Mouse (Mus musculus) large intestine, adult 2 months (tissue): Measurements from ENCODE around the gene Pip4k2a. TPM values are rescaled to one million over a fixed set of nuclear protein-coding genes. Genes with fewer than 3 reads are reported as not detected.

Source experiments
- DNase-seq: peaks from one replicate; pipeline ENCODE4 v3.0.0-alpha.2; 2012; ENCODE audit warnings: low read depth, low spot score
- WGBS: fragments of 180-500 bp; shearing (Covaris S2); methylation state at CpG from one replicate; pipeline ENCODE4 v1.1.7; 2018; 5-methylcytosine and 5-hydroxymethylcytosine counted together
- polyA plus RNA-seq: library from polyadenylated mRNA; depleted of rRNA; stranded (reverse); fragments of >200 nt; gene quantifications from 2 replicates; pipeline ENCODE4 v1.2.3, GENCODE M21; 2012

The Pip4k2a gene
- polyA plus RNA-seq, 1 experiment: 4.6 TPM

DNA sequence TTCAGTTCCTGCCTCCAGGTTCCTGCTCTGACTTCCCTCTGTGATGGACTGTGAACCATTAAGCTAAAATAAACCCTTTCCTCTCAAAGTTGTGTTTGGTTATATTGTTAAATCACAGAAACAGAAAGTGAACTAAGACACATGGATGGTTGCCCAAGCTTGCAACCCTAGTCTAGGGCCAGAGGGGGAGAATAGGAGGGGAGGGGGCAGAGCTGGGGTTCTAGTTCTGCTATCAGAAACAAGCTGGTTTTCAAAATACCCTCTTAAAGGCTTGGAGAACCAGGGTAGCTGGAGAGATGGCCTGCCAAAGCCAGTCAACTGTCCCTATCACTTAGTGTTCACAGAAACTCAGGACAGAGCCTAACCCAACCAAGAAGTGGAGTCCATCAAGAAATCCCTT is 14.4 kb downstream of the Pip4k2a start:
- DNase-seq: no peak

DNA sequence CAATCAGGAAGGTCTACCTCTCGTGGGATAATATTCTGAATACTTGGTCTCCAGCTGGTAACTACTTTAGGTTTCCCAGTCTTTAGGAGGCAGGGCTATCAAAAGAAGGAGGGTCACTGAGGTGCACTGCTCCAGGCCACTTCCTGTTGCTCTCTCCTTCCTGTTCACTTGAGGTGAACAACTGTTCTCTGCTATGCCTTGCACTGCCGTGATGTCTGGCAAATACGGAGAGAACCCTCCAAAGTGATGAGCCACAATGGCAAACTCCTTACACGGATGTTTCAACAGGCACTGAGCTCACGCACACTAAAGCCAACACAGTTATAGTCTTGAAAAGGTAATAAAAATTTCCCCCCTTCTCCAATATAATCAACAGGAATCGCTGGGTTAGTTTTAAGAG is 15.3 kb downstream of the Pip4k2a start:
- DNase-seq: no peak
- 58% methylated on average over 6 of the region's 6 CpGs for WGBS

GRCm38 (mm10) chr2:18979675-18980074 is 18.3 kb downstream of the Pip4k2a start:
- no peak for DNase-seq
- 50% methylated on average over 7 of the region's 7 CpGs for WGBS

- no peak for DNase-seq
- 91% methylated on average over 4 of the region's 4 CpGs for WGBS
These were observed 18.9 kb downstream of the Pip4k2a start for GRCm38 (mm10) chr2:18979046-18979445.

DNA sequence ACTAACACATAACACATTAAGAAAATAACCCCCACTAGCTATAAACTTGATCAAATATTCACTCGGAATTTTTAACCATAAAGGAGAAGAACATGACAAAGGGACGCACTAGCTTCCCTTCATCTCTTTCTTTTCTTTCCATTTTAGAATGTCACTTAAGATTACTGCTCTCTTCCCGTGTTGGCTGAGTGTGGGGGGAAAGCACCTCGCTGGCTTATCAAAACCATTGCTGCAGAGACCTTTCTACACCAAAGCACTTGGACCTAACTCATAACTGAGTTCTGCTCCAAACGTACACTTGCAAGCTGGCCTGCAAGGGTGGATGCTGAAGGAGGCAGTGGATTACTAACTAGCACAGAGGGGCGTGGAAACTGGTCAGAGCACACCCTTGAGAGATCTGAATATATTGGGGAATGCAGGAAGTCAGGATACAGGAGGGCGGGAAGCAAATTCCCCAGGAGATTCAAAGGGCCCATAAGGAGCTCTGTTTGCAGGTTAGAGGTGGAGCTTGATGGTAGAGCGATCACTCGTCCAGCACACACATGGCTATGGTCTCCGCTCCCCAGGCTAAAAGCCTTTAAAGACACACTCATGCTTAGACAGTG is 20.6 kb downstream of the Pip4k2a start:
- no peak for DNase-seq
- WGBS: 68% methylated on average over 10 of the region's 10 CpGs

DNA sequence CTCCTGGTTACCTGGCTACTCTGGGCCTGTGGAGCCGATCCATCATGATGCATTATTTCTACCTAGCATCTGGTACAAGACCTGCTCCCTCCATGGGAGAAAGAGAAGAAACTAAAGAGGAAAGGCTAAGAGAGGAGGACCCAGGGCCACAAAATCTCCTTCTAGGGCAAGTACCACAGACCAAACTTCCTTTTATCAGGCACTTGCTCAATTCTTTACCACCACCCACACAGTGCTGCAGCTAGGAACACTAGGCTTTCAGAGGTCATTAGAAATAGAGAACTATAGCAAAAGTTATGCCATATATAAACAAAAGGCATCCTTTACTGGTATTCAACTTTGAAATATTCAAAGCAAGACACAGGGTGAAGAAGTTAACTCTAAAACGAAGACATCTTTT is 21.8 kb downstream of the Pip4k2a start:
- DNase-seq: no peak
- WGBS: 73% methylated on average over 2 of the region's 2 CpGs

DNA sequence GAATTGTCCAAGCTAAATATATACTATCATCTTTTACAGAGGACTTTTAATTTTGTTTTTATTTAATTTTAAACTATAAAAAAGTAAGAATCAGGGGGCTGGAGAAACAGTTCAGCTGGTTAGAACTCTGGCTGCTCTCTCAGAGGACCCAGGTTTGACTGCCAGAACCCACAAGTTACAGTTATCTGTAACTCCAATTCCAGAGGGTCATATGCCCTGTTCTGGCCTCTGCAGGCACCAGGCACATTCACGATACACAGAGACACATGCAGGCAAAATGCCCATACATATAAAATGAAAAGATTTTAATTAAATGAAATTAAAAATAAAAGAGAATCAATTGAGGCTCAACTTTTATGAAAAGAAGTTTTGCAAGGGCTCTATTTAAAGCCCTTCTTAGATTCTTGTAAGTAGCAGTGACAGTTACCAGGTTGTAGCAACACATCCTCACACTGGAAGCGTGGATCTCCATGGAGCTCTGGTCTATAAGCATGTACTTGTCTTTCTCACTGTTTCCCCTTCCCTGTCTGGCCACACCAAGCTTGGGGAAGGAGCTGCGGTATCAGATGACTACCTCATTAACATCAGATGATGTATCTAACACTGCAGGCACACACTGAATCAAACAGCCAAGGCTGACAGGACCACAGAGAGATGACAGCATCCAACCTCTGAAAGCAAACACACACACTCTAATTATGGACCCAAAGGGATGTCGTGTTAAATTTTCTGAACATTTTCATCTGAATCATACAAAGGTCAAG is 22.9 kb downstream of the Pip4k2a start:
- 65% methylated on average over 4 of the region's 4 CpGs for WGBS

GRCm38 (mm10) chr2:18971564-18971963 is 26.4 kb downstream of the Pip4k2a start:
- no peak for DNase-seq
- 70% methylated on average over 3 of the region's 3 CpGs for WGBS

More for the DNA sequence above, 22.9 kb downstream of the Pip4k2a start:
- DNase-seq: no peak

- DNase-seq: no peak
- 84% methylated on average over 2 of the region's 2 CpGs for WGBS
These were observed 27.5 kb downstream of the Pip4k2a start for GRCm38 (mm10) chr2:18970461-18970860.

GRCm38 (mm10) chr2:18969066-18969681 is 28.8 kb downstream of the Pip4k2a start:
- 52% methylated on average over 5 of the region's 5 CpGs for WGBS
- DNase-seq: no peak

- WGBS: 77% methylated on average over 5 of the region's 5 CpGs
- DNase-seq: no peak
These were observed 30.4 kb downstream of the Pip4k2a start for GRCm38 (mm10) chr2:18967451-18968063.

- WGBS: 86% methylated on average over 5 of the region's 5 CpGs
- DNase-seq: no peak
These were observed 31.4 kb downstream of the Pip4k2a start for GRCm38 (mm10) chr2:18966566-18966965.

- WGBS: 94% methylated on average over 2 of the region's 2 CpGs
- DNase-seq: no peak
These were observed 32.0 kb downstream of the Pip4k2a start for GRCm38 (mm10) chr2:18965950-18966349.

GRCm38 (mm10) chr2:18965108-18965507 is 32.8 kb downstream of the Pip4k2a start:
- 78% methylated on average over 3 of the region's 3 CpGs for WGBS
- no peak for DNase-seq

GRCm38 (mm10) chr2:18963286-18964040 is 34.5 kb downstream of the Pip4k2a start:
- no peak for DNase-seq
- WGBS: 85% methylated on average over 13 of the region's 13 CpGs

GRCm38 (mm10) chr2:18962502-18962901 is 35.4 kb downstream of the Pip4k2a start:
- WGBS: 65% methylated on average over 3 of the region's 3 CpGs
- DNase-seq: no peak

DNA sequence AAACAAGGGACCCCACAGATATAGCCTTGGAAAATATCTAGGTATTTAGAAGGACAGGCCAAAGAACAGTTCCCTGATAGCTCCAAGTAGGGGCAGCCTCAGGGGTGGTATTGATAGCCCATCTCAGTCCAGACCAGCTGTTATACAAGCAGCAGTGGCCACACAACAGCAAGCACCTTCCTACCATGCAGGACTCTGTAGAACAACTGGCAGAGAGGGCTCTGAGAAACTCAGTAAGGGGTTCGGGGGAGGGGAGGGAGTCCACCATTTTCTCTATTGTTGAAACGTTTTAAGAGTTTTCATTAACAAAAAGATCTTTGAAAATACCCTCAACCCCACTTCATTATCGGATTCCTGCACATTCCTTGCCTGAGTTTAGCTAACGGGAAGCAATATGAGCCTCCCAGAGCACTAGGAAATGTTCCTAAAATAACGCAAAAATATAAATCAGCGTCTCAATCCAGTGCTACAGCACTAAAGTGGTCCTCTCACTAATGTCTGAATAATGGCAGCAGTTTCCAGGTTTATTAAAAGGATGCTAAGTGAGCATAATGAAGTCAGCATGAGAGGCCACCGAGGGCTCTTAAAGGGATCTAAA is 37.5 kb downstream of the Pip4k2a start:
- no peak for DNase-seq
- WGBS: 69% methylated on average over 7 of the region's 7 CpGs

GRCm38 (mm10) chr2:18959558-18959957 is 38.4 kb downstream of the Pip4k2a start:
- 91% methylated on average over 5 of the region's 5 CpGs for WGBS
- no peak for DNase-seq

GRCm38 (mm10) chr2:18959008-18959407 is 38.9 kb downstream of the Pip4k2a start:
- DNase-seq: no peak
- 87% methylated on average over 6 of the region's 6 CpGs for WGBS
